27 mouse cellular contexts compared by ENCODE assay signal in the genomic region with DNA sequence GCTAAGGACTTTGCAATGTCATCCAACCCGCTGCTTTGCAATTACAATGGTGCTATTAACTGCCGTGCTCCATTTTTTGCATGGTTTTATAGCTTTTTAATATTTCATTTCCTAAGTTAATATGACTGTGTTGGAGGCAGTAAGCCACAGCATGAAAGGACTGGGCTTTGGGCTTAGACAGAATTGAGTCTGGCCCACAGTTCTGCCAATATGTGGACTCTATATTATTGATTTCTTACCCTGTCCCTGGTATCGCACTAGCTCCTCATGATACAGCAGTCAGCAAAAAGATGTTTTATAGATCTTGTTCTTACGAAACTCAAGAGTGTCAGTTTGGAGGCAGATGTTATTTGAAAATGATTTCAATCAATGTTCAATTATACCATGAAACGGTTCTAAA. TPM values are rescaled to one million over a fixed set of nuclear protein-coding genes. Genes with fewer than 3 reads are reported as not detected.
"Had no signal": no experiment of that assay in that cellular context is flagged by ENCODE, and none has a peak within 500 bp of the region (broad histone marks: within the 10 kb centered on the region; RNA-seq: fewer than 3 reads in every experiment).

No protein-coding gene starts in this region.

- ATAC-seq: forebrain, embryonic 16.5 days; inflammation-experienced regulatory T-cells, adult 6 months; intestine, embryonic 15.5 days; intestine, postnatal 0 days had no signal

- H3K9me3 ChIP-seq: heart, embryonic 10.5 days; heart, embryonic 12.5 days; hindbrain, embryonic 10.5 days; hindbrain, embryonic 13.5 days; intestine, embryonic 15.5 days; limb, embryonic 10.5 days; limb, embryonic 12.5 days had no signal

- H3K27me3 ChIP-seq: heart, embryonic 12.5 days; hindbrain, embryonic 13.5 days; intestine, embryonic 15.5 days had no signal

- H3K36me3 ChIP-seq: heart, embryonic 10.5 days; heart, embryonic 12.5 days; hindbrain, embryonic 10.5 days; hindbrain, embryonic 13.5 days; intestine, embryonic 15.5 days; limb, embryonic 10.5 days; limb, embryonic 12.5 days had no signal

- H3K4me1 ChIP-seq: heart, embryonic 10.5 days; heart, embryonic 12.5 days; hindbrain, embryonic 10.5 days; hindbrain, embryonic 13.5 days; intestine, embryonic 15.5 days; limb, embryonic 10.5 days had no signal

- DNase-seq: gastrocnemius, adult 2 months; gastrocnemius, postnatal 10 days; gastrocnemius, postnatal 25 days; heart, adult 18-20 months; heart, postnatal 10 days; heart, postnatal 4 days; kidney, adult 18-20 months; kidney, adult 8-10 months; kidney, postnatal 10 days; kidney, postnatal 25 days; kidney, postnatal 4 days had no signal

- H3K4me3 ChIP-seq: gastrocnemius, adult 2 months; heart, embryonic 10.5 days; heart, embryonic 12.5 days; hindbrain, embryonic 10.5 days; hindbrain, embryonic 13.5 days; intestine, embryonic 15.5 days; layer of hippocampus, adult 2 months; left cerebral cortex, adult 2 months; limb, embryonic 10.5 days; limb, embryonic 12.5 days had no signal

- H3K4me2 ChIP-seq: heart, embryonic 12.5 days; hindbrain, embryonic 13.5 days; intestine, embryonic 15.5 days; limb, embryonic 12.5 days; liver, embryonic 11.5 days had no signal

- H3K9ac ChIP-seq: heart, embryonic 12.5 days; hindbrain, embryonic 13.5 days; intestine, embryonic 15.5 days; limb, embryonic 12.5 days had no signal

- H3K27ac ChIP-seq: gastrocnemius, adult 2 months; heart, embryonic 10.5 days; hindbrain, embryonic 10.5 days; hindbrain, embryonic 13.5 days; layer of hippocampus, adult 2 months; left cerebral cortex, adult 2 months; limb, embryonic 10.5 days; limb, embryonic 12.5 days had no signal

RNA-seq across cellular contexts. Expression of a gene that starts 5.9 kb away (rescaled TPM):
- total RNA-seq: gastrocnemius, adult 2 months; gastrocnemius, postnatal 10 days; gastrocnemius, postnatal 25 days; gastrocnemius, postnatal 4 days; heart, adult 8-10 months; heart, postnatal 25 days had no signal
